Mouse (Mus musculus) gastrocnemius, postnatal 36 days (tissue): ENCODE measurements around the gene Tet2. TPM values are rescaled to one million over a fixed set of nuclear protein-coding genes. Genes with fewer than 3 reads are reported as not detected.
"Not testable (repeated sequence)": the region's sequence is repeated elsewhere in the genome, so short reads cannot be mapped to it uniquely, and the experiment has no call there.

Experiments used
- DNase-seq, 2 experiments: peaks; one replicate each; pipeline ENCODE4 v3.0.0; 2022
- intact Hi-C: fragments of 180-260 bp; cut with DNase I; formaldehyde crosslinking; loops from one replicate; pipeline ENCODE4 v1.15.1; 2025
- long read RNA-seq, 2 experiments: library from polyadenylated mRNA; stranded (forward); transcript quantifications; one replicate each; pipeline ENCODE4 v2.0.0; 2021
- total RNA-seq, 2 experiments: library from RNA; stranded (reverse); gene quantifications; 2 replicates each; pipeline ENCODE4 v1.2.3; 2021

Gene Tet2
- 10 to 100 TPM; 17.1 to 27.5 TPM for total RNA-seq
- long read RNA-seq, experiment 1, partial matches to known transcripts: 0 of 2 reads
- long read RNA-seq, experiment 1, other reads (novel, unspliced or antisense): 1 of 2 reads
- long read RNA-seq, experiment 2, partial matches to known transcripts: 0 of 2 reads
- long read RNA-seq, experiment 2, other reads (novel, unspliced or antisense): 2 of 2 reads

- DNase-seq: peak; percentile 37 to 50
- intact Hi-C loops: loop anchor here (5.0 kb wide), 2 partner anchors 37 to 43 kb away; no protein-coding TSS in a partner anchor
These were observed at the start of gene Tet2 for GRCm38 (mm10) chr3:133544551-133545303. Gene Tet2 (minus strand): TSS chr3:133545139.

- DNase-seq, intact Hi-C loops: not testable (repeated sequence)
These were observed 48.1 kb upstream of the Tet2 start for GRCm38 (mm10) chr3:133592995-133593394.

- intact Hi-C loops: no loop called here
- no peak for DNase-seq
These were observed 45.7 kb upstream of the Tet2 start for GRCm38 (mm10) chr3:133590506-133591152.

- intact Hi-C loops: loop anchor here (5.0 kb wide), 1 partner anchor 38 kb away; the partner anchor contains the start of gene Tet2
These were observed 40.1 kb upstream of the Tet2 start for GRCm38 (mm10) chr3:133585010-133585409.

GRCm38 (mm10) chr3:133583411-133584025, 38.6 kb upstream of the Tet2 start:
- intact Hi-C loops: no loop called here

More at GRCm38 (mm10) chr3:133585010-133585409, 40.1 kb upstream of the Tet2 start:
- no peak for DNase-seq

GRCm38 (mm10) chr3:133582969-133583368, 38.0 kb upstream of the Tet2 start:
- no peak for DNase-seq
- intact Hi-C loops: no loop called here

More at GRCm38 (mm10) chr3:133583411-133584025, 38.6 kb upstream of the Tet2 start:
- no peak for DNase-seq

GRCm38 (mm10) chr3:133582096-133582495, 37.2 kb upstream of the Tet2 start:
- intact Hi-C loops: no loop called here
- no peak for DNase-seq

GRCm38 (mm10) chr3:133581541-133581940, 36.6 kb upstream of the Tet2 start:
- intact Hi-C loops: no loop called here
- no peak for DNase-seq

GRCm38 (mm10) chr3:133579671-133580070, 34.7 kb upstream of the Tet2 start:
- intact Hi-C loops: no loop called here

GRCm38 (mm10) chr3:133579140-133579539, 34.2 kb upstream of the Tet2 start:
- no peak for DNase-seq
- intact Hi-C loops: no loop called here

More at GRCm38 (mm10) chr3:133579671-133580070, 34.7 kb upstream of the Tet2 start:
- DNase-seq: no peak

GRCm38 (mm10) chr3:133574969-133575368, 30.0 kb upstream of the Tet2 start:
- no peak for DNase-seq
- intact Hi-C loops: no loop called here

GRCm38 (mm10) chr3:133571961-133572360, 27.0 kb upstream of the Tet2 start:
- DNase-seq: no peak
- intact Hi-C loops: no loop called here

GRCm38 (mm10) chr3:133563503-133564205, 18.7 kb upstream of the Tet2 start:
- intact Hi-C loops: no loop called here
- DNase-seq: no peak

- DNase-seq: no peak
- intact Hi-C loops: no loop called here
These were observed 14.6 kb upstream of the Tet2 start for GRCm38 (mm10) chr3:133559413-133560114.

- no peak for DNase-seq
- intact Hi-C loops: no loop called here
These were observed 12.7 kb upstream of the Tet2 start for GRCm38 (mm10) chr3:133557602-133558001.

- intact Hi-C loops: no loop called here
- no peak for DNase-seq
These were observed 12.2 kb upstream of the Tet2 start for GRCm38 (mm10) chr3:133557154-133557553.

GRCm38 (mm10) chr3:133555378-133555777, 10.4 kb upstream of the Tet2 start:
- intact Hi-C loops: no loop called here

GRCm38 (mm10) chr3:133554552-133555067, 9.7 kb upstream of the Tet2 start:
- intact Hi-C loops: loop anchor here (5.0 kb wide), 1 partner anchor 242 kb away; the partner anchor contains the start of gene Ppa2
- no peak for DNase-seq

More at GRCm38 (mm10) chr3:133555378-133555777, 10.4 kb upstream of the Tet2 start:
- no peak for DNase-seq

GRCm38 (mm10) chr3:133554092-133554491, 9.2 kb upstream of the Tet2 start:
- no peak for DNase-seq
- intact Hi-C loops: loop anchor here (5.0 kb wide), 1 partner anchor 242 kb away; the partner anchor contains the start of gene Ppa2
